Mouse (Mus musculus) regulatory T cell (primary cell): ENCODE measurements around the gene Lyg1.
"Not testable (repeated sequence)": the region's sequence is repeated elsewhere in the genome, so short reads cannot be mapped to it uniquely, and the experiment has no call there.

Experiments
- in situ Hi-C: fragments of 300-600 bp; cut with MboI, MseI; formaldehyde crosslinking; loops from one replicate; pipeline ENCODE4 v1.15.1; 2025; ENCODE audit warnings: high pct_unique_total_duplicates

Gene Lyg1

DNA sequence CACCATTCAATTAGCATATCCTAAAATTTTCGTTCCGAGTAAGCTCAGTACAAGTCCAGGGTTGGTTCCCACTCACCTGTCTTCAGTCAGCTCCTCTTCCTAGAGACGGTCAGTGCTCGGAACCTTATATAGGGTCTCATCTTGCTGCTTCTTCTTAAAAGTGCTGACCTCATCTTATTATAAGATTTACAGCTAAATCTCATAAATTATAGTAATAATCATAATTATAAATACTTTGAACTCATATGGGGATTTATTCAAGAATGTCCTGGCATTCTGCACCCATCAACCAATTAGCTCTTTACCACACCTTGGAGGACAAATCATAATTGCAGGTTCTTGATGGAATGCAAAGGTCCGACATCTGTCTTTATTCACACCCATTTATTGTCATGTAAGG is at the start of gene Lyg1:
Lyg1 (minus strand) TSS at position 101 of the 400 bp plus-strand sequence.
- in situ Hi-C loops: no loop called here

DNA sequence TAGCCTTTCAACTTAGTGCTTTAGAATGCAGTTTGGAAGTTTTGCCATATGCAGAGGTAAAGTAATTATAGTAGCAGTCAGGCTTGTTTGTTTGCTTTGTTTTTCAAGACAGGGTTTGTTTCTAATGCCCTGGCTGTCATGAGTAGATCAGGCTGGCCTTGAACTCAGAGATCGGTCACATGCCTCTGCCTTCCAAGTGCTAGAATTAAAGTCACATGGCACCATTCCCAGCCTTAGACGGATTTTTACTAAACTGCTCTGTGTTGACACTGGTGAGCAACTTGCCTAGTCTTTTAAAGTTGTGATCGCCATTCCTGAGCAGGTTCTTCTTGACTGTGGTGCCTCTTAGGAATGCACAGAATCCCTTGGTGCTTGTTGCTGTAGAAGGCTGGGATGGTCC is 49.2 kb upstream of the Lyg1 start:
- in situ Hi-C loops: no loop called here

DNA sequence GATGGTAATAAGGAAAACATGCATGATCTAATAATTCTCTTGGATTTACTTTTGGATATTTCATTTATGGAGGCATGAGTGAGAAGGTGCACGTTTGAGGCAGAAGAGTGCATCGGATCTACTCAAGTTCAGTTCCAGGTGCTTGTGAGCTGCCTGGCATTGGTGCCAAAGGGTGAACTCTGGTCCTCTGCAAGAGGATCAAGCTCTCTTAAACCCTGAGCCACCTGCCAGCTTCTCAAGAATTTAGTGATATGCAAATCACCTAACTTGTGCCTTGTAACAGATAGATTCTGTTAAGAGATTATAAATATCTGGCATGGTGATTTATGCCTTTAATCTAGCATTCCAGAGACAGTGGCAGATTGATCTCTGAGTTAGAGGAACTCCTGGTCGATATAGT is 45.5 kb upstream of the Lyg1 start:
- in situ Hi-C loops: loop anchor here (5.0 kb wide), 1 partner anchor 106 kb away; no protein-coding TSS in a partner anchor

DNA sequence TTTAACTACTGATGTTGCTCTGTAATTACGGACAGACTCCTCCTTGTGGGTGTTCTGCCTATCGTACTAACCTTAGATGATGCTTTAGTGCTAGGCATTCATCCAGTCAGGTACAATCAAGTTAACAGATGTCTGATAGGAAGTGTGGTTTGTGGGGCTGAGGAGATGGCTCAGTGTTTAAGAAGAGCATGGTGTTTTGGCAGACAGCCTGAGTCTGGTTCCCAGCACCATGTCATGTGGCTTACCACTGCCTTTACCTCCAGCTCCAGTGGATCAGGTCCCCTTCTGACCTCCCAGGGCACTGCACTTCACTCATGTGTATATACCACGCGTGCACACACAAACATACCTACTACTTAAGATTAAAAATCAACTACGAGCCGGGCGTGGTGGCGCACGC is 44.4 kb upstream of the Lyg1 start:
- in situ Hi-C loops: loop anchor here (5.0 kb wide), 1 partner anchor 105 kb away; no protein-coding TSS in a partner anchor

DNA sequence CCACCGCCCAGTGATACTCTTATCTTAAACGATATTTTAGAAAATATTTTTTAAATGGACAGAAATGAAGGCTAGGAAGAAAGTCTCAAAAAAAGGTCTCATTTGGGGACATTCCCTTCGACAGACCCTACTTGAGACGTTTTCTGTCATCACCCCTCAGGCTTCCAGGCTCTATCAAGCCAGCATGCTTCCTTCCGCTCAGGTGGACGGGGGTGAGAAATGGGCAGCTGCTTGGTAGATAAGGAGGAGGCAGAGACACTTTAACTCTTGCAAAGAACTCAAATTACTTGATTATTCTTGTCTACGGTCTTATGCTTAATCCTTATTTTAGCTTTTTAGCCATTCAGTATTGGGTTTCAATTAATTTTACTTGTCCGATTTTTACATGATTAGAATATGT is 43.3 kb upstream of the Lyg1 start:
- in situ Hi-C loops: loop anchor here (5.0 kb wide), 1 partner anchor 104 kb away; no protein-coding TSS in a partner anchor

DNA sequence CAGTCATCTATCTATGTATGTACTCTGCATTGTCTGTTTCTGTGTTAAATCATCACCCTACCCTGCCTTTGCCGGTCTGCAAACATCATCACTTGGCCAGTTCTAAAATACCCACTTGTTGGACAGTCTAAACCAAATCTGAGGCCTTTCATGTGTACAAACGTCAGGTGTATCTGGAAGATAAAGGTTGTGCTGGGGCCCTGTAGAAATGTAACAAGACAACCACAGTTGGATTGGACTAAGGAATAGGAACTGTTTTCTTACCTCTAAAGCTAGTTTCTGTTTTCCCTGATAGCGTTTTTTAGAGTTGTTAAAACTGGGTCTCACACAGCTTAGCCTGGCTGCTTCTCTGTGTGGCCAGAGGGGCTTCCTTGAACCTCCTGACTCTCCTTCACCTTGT is 42.0 kb upstream of the Lyg1 start:
- in situ Hi-C loops: loop anchor here (10.0 kb wide), 1 partner anchor 1195 kb away; the partner anchor contains the start of gene Npas2

DNA sequence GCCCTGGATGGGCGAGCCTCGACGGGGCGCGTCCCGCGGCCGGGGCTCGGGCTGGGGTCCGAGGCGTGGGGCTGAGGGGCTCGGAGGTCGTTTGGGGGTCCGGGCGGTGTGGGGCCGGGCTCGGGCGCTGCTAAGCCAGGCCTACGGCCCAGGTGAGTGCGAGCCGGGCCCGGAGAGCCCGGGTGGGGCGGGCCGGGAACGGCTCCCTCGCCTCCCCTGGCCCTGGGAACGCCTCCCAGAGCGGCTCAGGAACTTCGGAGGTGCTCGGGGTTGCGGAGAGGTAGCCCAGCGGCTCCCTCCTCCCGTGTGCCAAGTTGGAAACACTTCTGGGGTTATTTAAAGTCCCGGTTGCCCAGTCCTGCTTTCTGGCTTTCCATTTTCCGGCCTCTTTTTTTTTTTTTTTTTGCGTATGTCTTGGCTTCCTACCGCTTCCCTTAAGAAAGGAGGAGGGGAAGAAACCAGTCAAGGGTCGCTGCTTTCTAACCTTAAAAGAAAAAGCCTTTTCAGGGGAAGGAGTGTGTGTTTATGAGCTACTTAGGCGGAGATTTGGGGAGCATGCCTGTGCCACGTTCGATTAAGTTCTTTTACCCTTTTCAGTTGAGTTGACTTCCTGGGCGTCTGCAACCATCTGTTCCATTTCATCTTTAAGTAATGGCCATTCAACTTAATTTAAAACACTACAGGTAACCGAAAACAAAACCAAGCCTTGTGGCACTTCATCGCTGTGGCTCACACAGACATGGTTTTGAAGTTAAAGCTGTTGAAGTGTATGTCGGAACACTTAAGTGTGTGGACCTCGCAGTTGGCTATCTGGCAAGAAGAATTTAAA is 41.0 kb upstream of the Lyg1 start:
- in situ Hi-C loops: loop anchor here (10.0 kb wide), 1 partner anchor 1196 kb away; the partner anchor contains the start of gene Npas2

DNA sequence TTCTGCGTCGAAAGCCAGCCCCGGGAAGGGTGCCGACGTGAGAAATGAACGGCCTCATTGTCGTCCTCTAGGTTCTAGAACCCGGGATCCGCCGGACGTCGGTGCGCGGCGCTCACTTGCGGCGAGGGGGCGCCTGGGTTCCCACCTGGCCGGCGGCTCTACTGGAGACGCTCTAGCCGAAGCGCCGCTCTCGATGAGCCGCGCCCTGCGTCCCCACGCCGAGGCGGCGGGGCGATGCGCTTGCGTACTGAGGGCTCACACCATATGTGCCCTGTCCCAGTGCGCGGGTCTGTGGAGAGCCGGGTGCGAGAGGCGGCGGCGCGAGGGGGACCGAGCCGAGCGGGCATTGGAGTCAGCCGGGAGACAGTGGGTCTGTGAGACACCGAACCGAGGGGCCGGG is 40.3 kb upstream of the Lyg1 start, which contains the start of the genes Txndc9 and Eif5b:
Txndc9 (minus strand) TSS at position 27 of the 400 bp plus-strand sequence.
Eif5b (plus strand) TSS at position 144 of the 400 bp plus-strand sequence.
- in situ Hi-C loops: loop anchor here (10.0 kb wide), 1 partner anchor 1197 kb away; the partner anchor contains the start of gene Npas2

DNA sequence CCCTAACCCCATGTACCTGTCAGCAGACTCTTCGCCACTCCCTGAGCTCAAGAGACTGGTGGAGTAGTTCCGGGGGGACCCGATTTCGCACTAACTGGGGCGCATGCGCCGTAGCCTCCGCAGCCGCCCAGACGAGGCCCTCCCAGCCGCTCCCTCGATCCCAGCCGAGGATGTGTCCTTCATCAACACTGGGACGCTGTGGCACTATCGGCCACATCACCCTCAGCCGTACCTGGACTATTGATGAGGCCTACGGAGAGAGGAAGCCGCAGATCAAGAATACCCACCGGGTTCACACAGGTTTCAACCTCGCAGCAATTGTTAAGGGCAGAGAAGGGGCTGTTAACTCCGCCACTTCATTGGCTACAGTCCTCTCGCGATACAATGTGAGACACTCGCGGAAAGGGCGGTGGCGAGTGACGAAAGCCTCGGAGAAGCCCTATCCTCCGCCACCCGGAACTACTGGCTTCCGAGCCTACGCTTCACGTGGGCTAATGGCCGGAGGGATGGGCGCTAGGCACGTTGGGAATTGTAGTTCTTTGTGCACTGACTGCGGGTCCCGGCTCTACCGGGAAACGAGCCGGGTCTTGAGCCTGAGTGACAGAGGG is 39.4 kb upstream of the Lyg1 start:
- in situ Hi-C loops: loop anchor here (10.0 kb wide), 1 partner anchor 1198 kb away; the partner anchor contains the start of gene Npas2

DNA sequence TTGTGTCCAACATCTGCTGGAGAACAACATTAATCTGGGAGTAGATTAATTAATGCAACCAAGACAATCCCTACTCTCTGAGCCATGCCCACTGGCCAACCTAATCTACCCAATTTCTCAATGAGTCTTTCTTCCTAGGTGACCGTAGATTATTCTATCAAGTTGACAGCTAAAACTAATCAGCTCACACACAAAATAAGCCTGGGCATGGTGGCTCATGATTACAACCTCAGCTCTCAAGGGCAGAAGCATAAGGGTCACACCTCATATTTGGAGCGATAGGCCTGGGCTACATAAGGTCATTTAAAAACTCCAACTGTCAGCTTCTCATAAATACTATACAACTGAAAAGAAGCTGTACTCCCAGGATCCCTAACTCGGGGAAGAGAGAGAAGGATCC is 38.7 kb upstream of the Lyg1 start:
- in situ Hi-C loops: loop anchor here (10.0 kb wide), 1 partner anchor 1199 kb away; the partner anchor contains the start of gene Npas2

DNA sequence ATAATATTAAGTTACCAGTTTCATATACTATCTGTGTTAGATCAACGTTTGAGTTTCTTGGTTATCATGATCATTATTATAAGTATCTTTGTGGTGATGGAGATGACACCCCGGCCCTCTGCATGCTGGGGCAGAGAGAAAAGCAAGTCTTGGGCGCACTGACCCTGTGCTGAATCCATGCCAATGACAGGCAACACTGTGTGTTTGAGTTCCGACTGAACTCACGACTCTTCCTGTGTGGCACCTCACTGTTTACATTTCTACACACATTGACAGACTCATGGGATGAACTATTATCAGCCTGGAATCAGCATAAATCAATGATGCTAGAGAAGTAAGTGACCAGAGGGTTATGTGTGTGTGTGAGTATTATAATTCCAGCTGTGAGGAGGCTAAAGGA is 30.3 kb upstream of the Lyg1 start:
- in situ Hi-C loops: loop anchor here (10.0 kb wide), 1 partner anchor 1977 kb away; no protein-coding TSS in a partner anchor

DNA sequence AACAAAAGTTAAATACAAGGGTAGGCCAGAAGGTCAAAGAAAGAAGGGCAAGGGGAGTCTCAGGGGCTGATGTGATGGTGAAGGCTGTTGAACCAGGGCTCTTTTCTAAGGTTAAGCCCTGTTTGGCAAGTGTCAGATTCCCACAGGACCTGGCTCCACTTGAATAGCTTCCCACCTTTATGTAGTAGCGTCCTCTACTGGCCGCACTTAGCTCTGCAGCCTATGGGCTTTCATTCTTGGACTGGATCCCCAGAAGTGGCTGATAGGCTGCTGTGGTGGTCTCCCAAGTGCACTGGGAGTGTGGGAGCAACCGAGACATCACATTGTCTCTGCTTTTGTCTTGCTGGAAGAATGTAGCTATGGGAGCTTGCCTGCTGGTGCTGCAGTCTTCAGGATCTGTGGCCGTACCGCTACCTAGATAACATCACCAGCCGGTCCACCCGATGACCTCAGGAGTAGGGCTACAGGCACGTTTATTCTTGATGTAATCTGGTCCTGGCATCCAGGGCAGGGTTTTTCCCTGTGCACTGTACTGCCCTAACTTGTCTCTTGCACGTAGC is 28.3 kb upstream of the Lyg1 start:
- in situ Hi-C loops: loop anchor here (10.0 kb wide), 1 partner anchor 1979 kb away; no protein-coding TSS in a partner anchor

DNA sequence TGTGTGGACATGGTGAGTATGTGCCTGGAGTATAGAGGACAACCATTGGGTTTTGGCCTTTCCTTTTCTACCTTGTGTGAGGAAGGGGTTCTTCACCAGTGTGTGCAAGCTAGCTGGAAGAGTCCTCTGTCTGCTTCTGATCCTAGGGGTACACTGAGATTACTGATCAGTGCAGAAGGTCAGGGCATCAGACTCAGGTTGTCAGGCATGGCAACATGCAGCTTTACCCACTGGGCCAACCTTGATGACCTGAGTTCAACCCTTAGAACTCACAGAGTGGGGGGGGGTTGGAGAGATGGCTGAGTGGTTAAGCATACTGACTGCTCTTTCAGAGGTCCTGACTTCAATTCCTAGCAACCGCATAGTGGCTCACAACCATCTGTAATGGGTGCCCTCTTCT is 26.8 kb upstream of the Lyg1 start:
- in situ Hi-C loops: loop anchor here (10.0 kb wide), 1 partner anchor 1980 kb away; no protein-coding TSS in a partner anchor

DNA sequence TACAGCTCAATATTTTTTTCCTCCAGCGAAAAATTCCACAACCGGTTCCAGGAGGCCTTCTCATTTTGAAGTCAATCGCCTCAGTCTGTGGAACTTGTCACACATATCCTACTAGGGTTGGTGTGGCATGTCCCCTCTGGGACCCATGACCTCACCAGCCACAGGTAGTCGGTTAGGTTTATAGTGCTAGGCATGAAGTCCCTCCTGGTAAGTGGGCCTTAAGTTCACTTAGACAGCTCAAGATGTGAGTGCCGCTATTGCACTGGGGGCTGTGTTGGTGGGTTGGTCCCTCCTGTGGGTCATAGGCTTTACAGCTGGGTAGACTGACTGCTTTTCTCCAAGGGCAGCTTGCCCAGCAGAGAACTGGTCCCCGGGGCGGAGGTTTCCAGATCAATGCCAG is 19.7 kb upstream of the Lyg1 start:
- in situ Hi-C loops: no loop called here

DNA sequence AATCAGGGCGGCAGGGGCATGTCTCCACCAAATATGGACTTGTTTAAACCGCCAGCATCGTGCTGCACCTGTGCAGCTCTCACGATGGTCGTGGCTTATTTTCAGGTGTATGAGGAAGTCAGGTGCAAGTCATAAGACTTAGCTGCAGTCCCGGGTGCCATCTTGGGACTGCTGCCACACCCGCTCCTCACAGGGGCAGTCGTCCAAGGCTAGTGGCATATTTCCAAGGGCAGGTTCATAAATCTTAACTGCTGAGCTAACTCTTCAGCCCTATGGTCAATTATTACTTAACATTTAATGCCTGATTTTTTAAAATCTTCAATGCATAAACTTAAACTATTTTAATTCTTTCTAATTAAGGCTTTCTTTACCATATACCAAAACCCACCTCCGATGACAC is 19.1 kb upstream of the Lyg1 start:
- in situ Hi-C loops: not testable (repeated sequence)

DNA sequence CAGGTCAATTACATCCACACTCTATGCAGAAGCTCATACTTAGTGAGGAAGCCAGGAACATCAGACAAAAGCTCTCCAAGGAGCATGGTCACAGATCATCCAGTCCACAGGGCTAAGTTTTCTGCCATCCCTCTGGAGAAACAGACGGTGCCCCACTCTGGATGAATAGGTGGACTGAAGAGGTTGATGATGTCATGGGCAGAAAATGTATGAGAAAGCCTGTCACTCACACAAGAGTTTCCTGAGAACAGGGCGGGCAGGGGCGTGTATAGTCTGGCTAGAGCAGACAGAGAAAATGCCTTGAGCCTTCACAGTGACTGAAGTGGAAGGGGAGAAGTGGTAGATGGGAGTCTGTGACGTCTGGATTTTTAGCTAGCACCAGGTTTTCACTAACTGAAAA is 14.0 kb upstream of the Lyg1 start:
- in situ Hi-C loops: no loop called here

DNA sequence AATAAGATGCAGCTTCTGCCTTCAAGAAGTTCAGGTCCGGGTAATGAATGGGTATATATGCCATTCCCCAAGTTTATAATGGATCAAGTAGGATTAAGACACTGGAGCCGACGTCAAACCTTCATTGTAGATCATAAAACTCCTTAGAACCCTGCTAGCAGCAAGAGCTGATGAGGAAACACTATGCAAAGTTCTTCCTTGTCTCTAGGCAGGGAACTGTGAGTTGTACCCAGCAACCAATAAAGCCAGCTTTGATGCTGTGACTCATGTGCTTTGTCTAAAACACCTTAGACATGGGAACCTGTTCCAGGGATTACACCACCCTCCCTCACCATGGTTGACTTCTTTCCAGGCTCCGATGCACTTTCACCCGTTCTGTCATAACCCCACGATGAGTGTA is 11.2 kb upstream of the Lyg1 start:
- in situ Hi-C loops: no loop called here

DNA sequence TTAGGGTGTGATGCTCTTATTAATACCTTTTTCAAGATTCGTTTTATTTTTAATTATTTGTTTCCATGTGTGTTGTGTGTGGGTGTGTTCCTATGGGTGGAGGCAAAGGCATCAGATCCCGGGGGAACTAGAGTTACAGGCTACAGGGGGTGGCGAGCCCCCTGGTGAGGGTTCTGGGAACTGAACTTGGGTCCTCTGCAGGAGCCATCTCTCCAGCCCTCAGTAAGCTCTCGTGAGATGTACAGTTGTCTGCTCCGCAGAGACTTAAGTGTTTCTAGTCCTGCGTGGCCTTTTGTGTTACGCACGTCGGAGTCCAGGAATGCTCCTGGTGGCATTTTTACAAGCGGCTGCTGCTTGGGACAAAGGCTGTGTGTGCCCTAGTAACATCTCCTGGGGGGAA is 8.0 kb upstream of the Lyg1 start:
- in situ Hi-C loops: no loop called here

DNA sequence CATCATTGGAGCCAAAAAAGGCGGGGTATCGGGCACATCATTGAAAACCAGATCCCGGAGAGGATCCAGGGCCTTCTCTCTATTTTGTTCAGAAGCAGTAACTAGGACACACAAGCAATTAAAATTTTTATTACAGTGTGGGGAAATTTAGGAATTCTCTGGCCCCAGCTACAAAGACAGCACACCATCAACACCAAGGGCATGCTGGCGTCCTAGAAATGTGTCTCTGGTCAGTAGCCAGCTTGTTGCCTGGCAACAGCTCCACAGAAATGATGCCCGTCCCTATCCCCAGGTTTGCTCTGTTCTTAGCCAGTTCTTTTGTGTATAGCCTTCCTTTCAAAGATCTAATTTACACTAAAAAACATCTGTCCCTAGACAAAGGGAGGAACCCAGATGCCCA is 1.9 kb upstream of the Lyg1 start:
- in situ Hi-C loops: no loop called here

DNA sequence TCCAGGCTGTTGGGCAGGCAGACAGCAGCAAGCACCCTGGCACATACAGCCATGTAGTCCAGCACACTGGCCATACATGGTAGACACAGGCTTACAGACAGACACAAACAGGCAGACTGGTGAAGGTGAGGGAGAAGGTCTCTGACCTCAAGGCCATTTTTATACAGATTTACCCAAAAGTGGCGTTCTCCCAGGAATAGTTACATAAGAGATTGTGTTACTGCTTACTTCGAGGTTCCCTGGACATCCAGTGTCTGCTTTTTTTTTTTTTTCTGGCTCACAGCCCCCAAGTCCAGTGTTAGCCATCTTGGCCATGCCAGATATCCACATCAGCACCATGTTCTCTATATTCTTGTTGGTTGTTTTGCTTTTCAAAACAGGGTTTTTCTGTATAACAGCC is 957 bp upstream of the Lyg1 start:
- in situ Hi-C loops: no loop called here

DNA sequence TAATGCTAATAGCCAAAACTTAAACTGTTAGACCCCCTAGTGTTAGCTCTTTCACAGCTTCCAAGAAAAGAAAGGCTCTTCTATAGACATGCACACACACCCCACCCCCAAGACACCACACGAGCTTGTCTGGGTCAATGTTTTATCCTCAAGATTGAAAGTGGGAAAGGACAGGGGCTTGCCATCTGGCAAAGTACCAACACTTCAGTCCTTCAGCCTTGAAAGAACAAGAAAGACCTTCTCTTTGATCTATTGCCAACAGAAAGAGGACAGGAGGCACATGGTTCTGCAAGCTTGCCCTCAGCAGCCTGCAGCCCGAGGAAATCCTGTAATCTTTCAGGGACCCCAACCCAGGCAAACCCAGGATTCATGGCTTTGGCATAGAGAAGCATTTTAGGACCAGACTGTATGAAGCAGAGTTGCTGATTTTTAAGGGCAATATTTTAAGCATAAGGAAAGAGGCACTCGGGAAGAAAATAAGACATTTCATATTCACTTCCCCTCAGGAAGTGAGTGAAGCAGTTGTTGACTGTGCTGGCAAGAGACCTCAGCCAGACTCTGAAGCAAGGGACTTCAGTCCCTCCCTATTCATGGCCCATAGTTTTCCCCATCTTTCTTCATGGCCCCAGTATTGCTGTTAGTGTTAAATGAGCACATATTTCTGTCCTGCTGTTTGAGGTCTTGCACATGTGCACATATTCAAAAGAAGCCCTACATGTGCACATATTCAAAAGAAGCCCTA is 698 bp downstream of the Lyg1 start:
- in situ Hi-C loops: no loop called here
